Mouse (Mus musculus) liver, postnatal 0 days (tissue): ENCODE data around the gene Srprb. TPM values are rescaled to one million over a fixed set of nuclear protein-coding genes. Genes with fewer than 3 reads are reported as not detected.

Source experiments
- ATAC-seq: fragments of 200-750 bp; cut with Nextera tagmentation; 2 replicates; pipeline ENCODE4 v1.8.0; 2017; ENCODE audit warnings: mild to moderate bottlenecking, moderate library complexity
- DNase-seq: peaks from one replicate; pipeline ENCODE4 v3.0.0-alpha.2; 2016
- H3K27ac ChIP-seq: fragments of 300-500 bp; sonication (generic); 2 replicates; pipeline ENCODE4 v1.5.1; 2014; ENCODE audit warnings: antibody characterized with exemption, moderate library complexity, mild to moderate bottlenecking, low read depth
- H3K27me3 ChIP-seq: fragments of 300-500 bp; sonication (generic); 2 replicates; pipeline ENCODE4 v1.6.1; 2014; ENCODE audit warnings: low read length, control low read depth, mixed read lengths; ENCODE audit not compliant: insufficient read depth
- H3K36me3 ChIP-seq: fragments of 300-500 bp; sonication (generic); replicated peaks from 2 replicates; pipeline ENCODE4 v1.6.1; 2014; ENCODE audit warnings: mild to moderate bottlenecking, control low read depth, low read length, moderate library complexity, mixed read lengths; ENCODE audit not compliant: insufficient read depth
- H3K4me1 ChIP-seq: fragments of 300-500 bp; sonication (generic); 2 replicates; pipeline ENCODE4 v1.6.1; 2014; ENCODE audit warnings: antibody characterized with exemption, mild to moderate bottlenecking, control low read depth; ENCODE audit not compliant: insufficient read depth
- H3K4me2 ChIP-seq: fragments of 300-500 bp; sonication (generic); 2 replicates; pipeline ENCODE4 v1.6.1; 2014; ENCODE audit warnings: low read depth, mild to moderate bottlenecking, low read length, moderate library complexity, mixed read lengths
- H3K4me3 ChIP-seq: fragments of 300-500 bp; sonication (generic); 2 replicates; pipeline ENCODE4 v1.5.1; 2014; ENCODE audit warnings: low read depth, low read length
- H3K9ac ChIP-seq: fragments of 300-500 bp; sonication (generic); replicated peaks from 2 replicates; pipeline ENCODE4 v1.6.1; 2014; ENCODE audit warnings: mild to moderate bottlenecking, moderate library complexity
- H3K9me3 ChIP-seq: fragments of 300-500 bp; sonication (generic); 2 replicates; pipeline ENCODE4 v1.6.1; 2016; ENCODE audit warnings: mild to moderate bottlenecking, control low read depth, low read length, mixed read lengths
- CTCF ChIP-seq: sonication (generic); IDR thresholded peaks from 2 replicates; pipeline ENCODE4 v1.5.1; 2016; ENCODE audit warnings: antibody characterized with exemption, low read depth
- EP300 ChIP-seq: IDR thresholded peaks from 2 replicates; pipeline ENCODE4 v1.6.1; 2016; ENCODE audit warnings: antibody characterized with exemption, low read depth, mild to moderate bottlenecking
- WGBS: fragments of 180-500 bp; shearing (Covaris S2); extraction: QIAGEN DNeasy Blood & Tissue Kit; methylation state at CpG from one replicate; pipeline ENCODE4 v1.1.7; 2014; ENCODE audit not compliant: insufficient replicate concordance; 5-methylcytosine and 5-hydroxymethylcytosine counted together
- polyA plus RNA-seq: library from polyadenylated mRNA; unstranded; fragments of >200 nt; fragmentation: Nextera tagmentation; extraction: Ambion mirVana; gene quantifications from 2 replicates; pipeline ENCODE4 v1.2.1, GENCODE M21; 2015

Srprb gene
- polyA plus RNA-seq, 1 experiment from 2014 or later = 10.8 TPM

GRCm38 (mm10) chr9:103143881-103144280, 58.1 kb downstream of the Srprb start:
- H3K4me2 ChIP-seq = no peak overlapping the region
- H3K27ac ChIP-seq = no peak overlapping the region
- DNase-seq = no peak
- H3K27me3 ChIP-seq = no peaks in the 10 kb centered on the region
- no peaks in the 10 kb centered on the region for H3K9me3 ChIP-seq
- no peaks in the 10 kb centered on the region for H3K4me1 ChIP-seq
- H3K9ac ChIP-seq = no peak overlapping the region
- ATAC-seq = no peak
- WGBS = 51% methylated on average over 4 of the region's 4 CpGs
- H3K4me3 ChIP-seq = no peak overlapping the region
- H3K36me3 ChIP-seq = no peaks in the 10 kb centered on the region
- TF ChIP-seq EP300 (no peak), CTCF (no peak)

DNA sequence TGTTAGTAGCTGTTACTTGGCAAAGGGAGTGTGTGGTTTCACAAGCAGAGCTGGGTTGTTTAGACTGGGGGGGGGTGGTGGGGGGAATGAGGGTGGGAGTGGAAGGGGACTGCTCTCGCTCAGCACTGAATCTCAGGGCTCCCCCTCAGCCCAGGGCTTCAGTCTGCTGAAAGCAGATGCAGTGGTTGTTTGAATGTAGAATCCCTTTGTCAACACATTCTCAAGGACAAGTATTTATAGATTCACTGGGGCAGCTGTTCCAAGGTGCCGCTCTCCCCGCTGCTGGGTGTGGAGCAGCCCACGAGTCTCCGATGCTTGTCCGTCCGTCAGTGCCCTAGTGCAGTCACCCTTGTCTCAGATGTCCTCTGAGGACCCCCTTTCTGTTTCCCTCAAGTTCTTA, 60.7 kb downstream of the Srprb start:
- no peak for DNase-seq
- Histone ChIP-seq H3K4me2 (no peak overlapping the region), H3K27me3 (no peaks in the 10 kb centered on the region), H3K9ac (no peak overlapping the region), H3K27ac (no peak overlapping the region), H3K4me3 (no peak overlapping the region), H3K4me1 (no peaks in the 10 kb centered on the region), H3K36me3 (no peaks in the 10 kb centered on the region), H3K9me3 (no peaks in the 10 kb centered on the region)
- WGBS = 91% methylated on average over 7 of the region's 7 CpGs
- ATAC-seq = no peak
- no peak for TF ChIP-seq CTCF
- TF ChIP-seq EP300 = no peak

- 88% methylated on average over 6 of the region's 6 CpGs for WGBS
- H3K27me3 ChIP-seq = no peaks in the 10 kb centered on the region
- ATAC-seq = no peak
- no peak overlapping the region for H3K27ac ChIP-seq
- H3K9me3 ChIP-seq = no peaks in the 10 kb centered on the region
- no peak overlapping the region for H3K4me3 ChIP-seq
- no peaks in the 10 kb centered on the region for H3K36me3 ChIP-seq
- no peak for DNase-seq
- no peaks in the 10 kb centered on the region for H3K4me1 ChIP-seq
- TF ChIP-seq EP300 (no peak), CTCF (no peak)
- H3K4me2 ChIP-seq = no peak overlapping the region
- H3K9ac ChIP-seq = no peak overlapping the region
Observed at GRCm38 (mm10) chr9:103140384-103140783, 61.6 kb downstream of the Srprb start.

GRCm38 (mm10) chr9:103139481-103139880, 62.5 kb downstream of the Srprb start:
- no peaks in the 10 kb centered on the region for H3K36me3 ChIP-seq
- ATAC-seq = no peak
- no peaks in the 10 kb centered on the region for H3K9me3 ChIP-seq
- no peak overlapping the region for H3K27ac ChIP-seq
- no peak for TF ChIP-seq CTCF
- TF ChIP-seq EP300 = no peak
- H3K4me1 ChIP-seq = no peaks in the 10 kb centered on the region
- no peak for DNase-seq
- no peak overlapping the region for H3K4me3 ChIP-seq
- no peaks in the 10 kb centered on the region for H3K27me3 ChIP-seq
- no peak overlapping the region for H3K4me2 ChIP-seq
- no peak overlapping the region for H3K9ac ChIP-seq
- WGBS = 68% methylated on average over 6 of the region's 6 CpGs

Other genes starting within 250 kb of the Srprb start
- gene Slco2a1, start 213.4 kb downstream of the Srprb start, polyA plus RNA-seq = 8.5 and 11.2 TPM in 2 replicates
- gene Rab6b, start 90.3 kb downstream of the Srprb start, polyA plus RNA-seq = 0.25 and 0.26 TPM in 2 replicates
- gene Gm20425, start 28.2 kb upstream of the Srprb start, polyA plus RNA-seq = 5.1 and 6.1 TPM in 2 replicates
- gene Trf, start 28.3 kb upstream of the Srprb start, polyA plus RNA-seq = 28,598 and 33,336 TPM in 2 replicates
- 171 and 175 TPM in 2 replicates for gene 1300017J02Rik, start 102.9 kb upstream of the Srprb start, polyA plus RNA-seq
- gene Topbp1, start 103.1 kb upstream of the Srprb start, polyA plus RNA-seq = 15.5 and 17.3 TPM in 2 replicates
- 34.6 and 36.6 TPM in 2 replicates for gene Cdv3, start 163.7 kb upstream of the Srprb start, polyA plus RNA-seq